Mouse (Mus musculus) MEL (cell line): ENCODE data around the gene Nr2f2.

Experiments
- CHD2 ChIP-seq: IDR thresholded peaks from 2 replicates; pipeline ENCODE4 v1.6.1; 2011; ENCODE audit warnings: low read length, improper control_type of control experiment
- CTCF ChIP-seq, 3 experiments: IDR thresholded peaks in 2 of 3; conservative IDR thresholded peaks in 1 of 3; 2 replicates each; pipeline ENCODE4 v1.5.1; 2011 to 2012; ENCODE audit warnings: low read length in 3 of 3, low read depth in 2 of 3, mild to moderate bottlenecking in 2 of 3, improper control_type of control experiment in 1 of 3, inconsistent platforms in 1 of 3, mixed read lengths in 1 of 3, moderate library complexity in 1 of 3; ENCODE audit not compliant: control insufficient read depth in 1 of 3, insufficient read depth in 1 of 3, poor library complexity in 1 of 3, severe bottlenecking in 1 of 3
- EP300 ChIP-seq, 2 experiments: IDR thresholded peaks; 2 replicates each; pipeline ENCODE4 v1.6.1; 2011; ENCODE audit warnings: improper control_type of control experiment in 2 of 2, low read length in 2 of 2, low read depth in 1 of 2, mild to moderate bottlenecking in 1 of 2
- MAX ChIP-seq: IDR thresholded peaks from 2 replicates; pipeline ENCODE4 v1.6.1; 2011; ENCODE audit warnings: low read length, improper control_type of control experiment
- MAZ ChIP-seq: IDR thresholded peaks from 2 replicates; pipeline ENCODE4 v1.6.1; 2012; ENCODE audit warnings: low read depth, mild to moderate bottlenecking, inconsistent platforms, low read length, improper control_type of control experiment
- POLR2A ChIP-seq, 2 experiments: IDR thresholded peaks; 2 replicates each; pipeline ENCODE4 v1.6.1; 2011 to 2012; ENCODE audit warnings: low read length in 2 of 2, mild to moderate bottlenecking in 2 of 2, control low read depth in 1 of 2, improper control_type of control experiment in 1 of 2, low read depth in 1 of 2, moderate library complexity in 1 of 2; ENCODE audit not compliant: control insufficient read depth in 1 of 2, insufficient read depth in 1 of 2, poor library complexity in 1 of 2
- RAD21 ChIP-seq: IDR thresholded peaks from 2 replicates; pipeline ENCODE4 v1.6.1; 2011; ENCODE audit warnings: mild to moderate bottlenecking, low read depth, low read length, improper control_type of control experiment
- TCF12 ChIP-seq: IDR thresholded peaks from 2 replicates; pipeline ENCODE4 v1.6.1; 2014; ENCODE audit warnings: low read depth, mild to moderate bottlenecking, inconsistent platforms, low read length, improper control_type of control experiment, moderate library complexity

- TF ChIP-seq EP300 (IDR thresholded peaks at IDR 0.05; ENCODE audit: low read depth in 1 of 2, low read length in 2 of 2) (no peak), CTCF (IDR thresholded peaks at IDR 0.05 in 2 of 3, conservative IDR thresholded peaks at IDR 0.05 in 1 of 3; ENCODE audit: control insufficient read depth in 1 of 3, insufficient read depth in 1 of 3, low read depth in 2 of 3, low read length in 3 of 3, poor library complexity in 1 of 3, severe bottlenecking in 1 of 3) (no peak), CHD2 (no peak), RAD21 (no peak), MAZ (no peak), MAX (no peak), TCF12 (no peak), POLR2A (IDR thresholded peaks at IDR 0.05; ENCODE audit: control insufficient read depth in 1 of 2, insufficient read depth in 1 of 2, low read depth in 1 of 2, low read length in 2 of 2, poor library complexity in 1 of 2) (no peak)
Measured at GRCm38 (mm10) chr7:70407123-70407522, 40.6 kb upstream of the Nr2f2 start.
